Mouse (Mus musculus) MEL (cell line): ENCODE results near the gene Ak6.

Experiments
- CHD1 ChIP-seq: IDR thresholded peaks from 2 replicates; pipeline ENCODE4 v1.6.1; 2012; ENCODE audit warnings: low read depth, mild to moderate bottlenecking, inconsistent platforms, low read length, improper control_type of control experiment
- CTCF ChIP-seq, 3 experiments: IDR thresholded peaks in 2 of 3; conservative IDR thresholded peaks in 1 of 3; 2 replicates each; pipeline ENCODE4 v1.5.1; 2011 to 2012; ENCODE audit warnings: low read length in 3 of 3, low read depth in 2 of 3, mild to moderate bottlenecking in 2 of 3, improper control_type of control experiment in 1 of 3, inconsistent platforms in 1 of 3, mixed read lengths in 1 of 3, moderate library complexity in 1 of 3; ENCODE audit not compliant: control insufficient read depth in 1 of 3, insufficient read depth in 1 of 3, poor library complexity in 1 of 3, severe bottlenecking in 1 of 3
- ETS1 ChIP-seq: IDR thresholded peaks from 2 replicates; pipeline ENCODE4 v1.6.1; 2012; ENCODE audit warnings: low read depth, mild to moderate bottlenecking, inconsistent platforms, low read length, improper control_type of control experiment, moderate library complexity
- MAX ChIP-seq: IDR thresholded peaks from 2 replicates; pipeline ENCODE4 v1.6.1; 2011; ENCODE audit warnings: low read length, improper control_type of control experiment
- MEF2A ChIP-seq: IDR thresholded peaks from 2 replicates; pipeline ENCODE4 v1.6.1; 2014; ENCODE audit warnings: low read depth, mild to moderate bottlenecking, inconsistent platforms, low read length, improper control_type of control experiment; ENCODE audit not compliant: poor library complexity, insufficient replicate concordance, severe bottlenecking; ENCODE audit errors: extremely low read depth
- POLR2A ChIP-seq, 2 experiments: IDR thresholded peaks; 2 replicates each; pipeline ENCODE4 v1.6.1; 2011 to 2012; ENCODE audit warnings: low read length in 2 of 2, mild to moderate bottlenecking in 2 of 2, control low read depth in 1 of 2, improper control_type of control experiment in 1 of 2, low read depth in 1 of 2, moderate library complexity in 1 of 2; ENCODE audit not compliant: control insufficient read depth in 1 of 2, insufficient read depth in 1 of 2, poor library complexity in 1 of 2
- TCF12 ChIP-seq: IDR thresholded peaks from 2 replicates; pipeline ENCODE4 v1.6.1; 2014; ENCODE audit warnings: low read depth, mild to moderate bottlenecking, inconsistent platforms, low read length, improper control_type of control experiment, moderate library complexity
- UBTF ChIP-seq: IDR thresholded peaks from 2 replicates; pipeline ENCODE4 v1.6.1; 2012; ENCODE audit warnings: low read depth, mild to moderate bottlenecking, inconsistent platforms, low read length, improper control_type of control experiment, moderate library complexity, borderline replicate concordance; ENCODE audit not compliant: insufficient read depth
- USF1 ChIP-seq: IDR thresholded peaks from 2 replicates; pipeline ENCODE4 v1.6.1; 2014; ENCODE audit warnings: low read depth, mild to moderate bottlenecking, inconsistent platforms, low read length, improper control_type of control experiment, moderate library complexity
- USF2 ChIP-seq, 2 experiments: IDR thresholded peaks; 2 replicates each; pipeline ENCODE4 v1.6.1; 2011 to 2012; ENCODE audit warnings: improper control_type of control experiment in 2 of 2, low read length in 2 of 2, borderline replicate concordance in 1 of 2, inconsistent platforms in 1 of 2, low read depth in 1 of 2, mild to moderate bottlenecking in 1 of 2; ENCODE audit not compliant: insufficient read depth in 1 of 2
- ZC3H11A ChIP-seq: IDR thresholded peaks from 2 replicates; pipeline ENCODE4 v1.6.1; 2012; ENCODE audit warnings: low read depth, mild to moderate bottlenecking, inconsistent platforms, low read length, improper control_type of control experiment
- ZMIZ1 ChIP-seq: IDR thresholded peaks from 2 replicates; pipeline ENCODE4 v1.6.1; 2012; ENCODE audit warnings: low read depth, mild to moderate bottlenecking, inconsistent platforms, low read length, improper control_type of control experiment, moderate library complexity
- ZNF384 ChIP-seq: IDR thresholded peaks from 2 replicates; pipeline ENCODE4 v1.6.1; 2012; ENCODE audit warnings: low read depth, mild to moderate bottlenecking, inconsistent platforms, low read length, improper control_type of control experiment

- TF ChIP-seq ETS1, result no peak
- 0 out of 2 replicates have a peak, but pooled peaks have one; percentile 9 for TF ChIP-seq ZMIZ1
- TF ChIP-seq CTCF (IDR thresholded peaks at IDR 0.05 in 2 of 3, conservative IDR thresholded peaks at IDR 0.05 in 1 of 3; ENCODE audit: control insufficient read depth in 1 of 3, insufficient read depth in 1 of 3, low read depth in 2 of 3, low read length in 3 of 3, poor library complexity in 1 of 3, severe bottlenecking in 1 of 3), result no peak
- no peak for TF ChIP-seq CHD1
- TF ChIP-seq TCF12, result no peak
- no peak for TF ChIP-seq ZC3H11A
- TF ChIP-seq USF2 (IDR thresholded peaks at IDR 0.05; ENCODE audit: borderline replicate concordance in 1 of 2, insufficient read depth in 1 of 2, low read depth in 1 of 2, low read length in 2 of 2), result no peak
- peak in 1 of 2 experiments; percentile 38; a peak in 2 of 4 replicates for TF ChIP-seq POLR2A (IDR thresholded peaks at IDR 0.05; ENCODE audit: control insufficient read depth in 1 of 2, insufficient read depth in 1 of 2, low read depth in 1 of 2, low read length in 2 of 2, poor library complexity in 1 of 2)
- no peak for TF ChIP-seq ZNF384
- TF ChIP-seq MEF2A, result no peak
- no peak; the same call in 1 of the 2 replicates for TF ChIP-seq USF1
- TF ChIP-seq UBTF, result no peak
- no peak for TF ChIP-seq MAX
Observed at GRCm38 (mm10) chr13:100651439-100652186, 834 bp downstream of the Ak6 start, which contains the start of gene Taf9.
